Mouse (Mus musculus): ENCODE measurements around the gene Arhgap21.

Arhgap21 gene

GRCm38 (mm10) chr2:20968441-20969200 lies at the start of gene Arhgap21:
TSS of gene Arhgap21 (minus strand) at chr2:20968881.
- peak; percentile 59 for DNase-seq (ENCODE audit: low read depth, low spot score)

GRCm38 (mm10) chr2:21016589-21016988 lies 47.9 kb upstream of the Arhgap21 start:
- no peak for DNase-seq (ENCODE audit: low read depth, low spot score)

- DNase-seq (ENCODE audit: low read depth, low spot score) = no peak
Measured at GRCm38 (mm10) chr2:21010806-21011397, 42.2 kb upstream of the Arhgap21 start.

GRCm38 (mm10) chr2:21010219-21010618 lies 41.5 kb upstream of the Arhgap21 start:
- DNase-seq (ENCODE audit: low read depth, low spot score) = no peak

GRCm38 (mm10) chr2:21009258-21010140 lies 40.8 kb upstream of the Arhgap21 start:
- no peak for DNase-seq (ENCODE audit: low read depth, low spot score)

- DNase-seq (ENCODE audit: low read depth, low spot score) = no peak
Measured at GRCm38 (mm10) chr2:21002538-21002937, 33.9 kb upstream of the Arhgap21 start.

- DNase-seq (ENCODE audit: low read depth, low spot score) = no peak
Measured at GRCm38 (mm10) chr2:21001156-21001555, 32.5 kb upstream of the Arhgap21 start.

GRCm38 (mm10) chr2:20995547-20995946 lies 26.9 kb upstream of the Arhgap21 start:
- DNase-seq (ENCODE audit: low read depth, low spot score) = no peak

- no peak for DNase-seq (ENCODE audit: low read depth, low spot score)
Measured at GRCm38 (mm10) chr2:20991508-20991907, 22.8 kb upstream of the Arhgap21 start.

GRCm38 (mm10) chr2:20990907-20991306 lies 22.2 kb upstream of the Arhgap21 start:
- DNase-seq (ENCODE audit: low read depth, low spot score) = no peak

- no peak for DNase-seq (ENCODE audit: low read depth, low spot score)
Measured at GRCm38 (mm10) chr2:20990056-20990455, 21.4 kb upstream of the Arhgap21 start.

GRCm38 (mm10) chr2:20987822-20988221 lies 19.1 kb upstream of the Arhgap21 start:
- no peak for DNase-seq (ENCODE audit: low read depth, low spot score)

- DNase-seq (ENCODE audit: low read depth, low spot score) = no peak
Measured at GRCm38 (mm10) chr2:20978726-20979125, 10.0 kb upstream of the Arhgap21 start.

- DNase-seq (ENCODE audit: low read depth, low spot score) = no peak
Measured at GRCm38 (mm10) chr2:20977051-20977450, 8.4 kb upstream of the Arhgap21 start.

GRCm38 (mm10) chr2:20973513-20973912 lies 4.8 kb upstream of the Arhgap21 start:
- DNase-seq (ENCODE audit: low read depth, low spot score) = no peak

- no peak for DNase-seq (ENCODE audit: low read depth, low spot score)
Measured at GRCm38 (mm10) chr2:20972180-20972579, 3.5 kb upstream of the Arhgap21 start.

- no peak for DNase-seq (ENCODE audit: low read depth, low spot score)
Measured at GRCm38 (mm10) chr2:20971628-20972027, 2.9 kb upstream of the Arhgap21 start.

- peak; percentile 92 for DNase-seq (ENCODE audit: low read depth, low spot score)
Measured at GRCm38 (mm10) chr2:20969201-20970200, 820 bp upstream of the Arhgap21 start.

- DNase-seq (ENCODE audit: low read depth, low spot score) = peak; percentile 46
Measured at GRCm38 (mm10) chr2:20967646-20968351, 882 bp downstream of the Arhgap21 start.

GRCm38 (mm10) chr2:20967101-20967645 lies 1.5 kb downstream of the Arhgap21 start:
- no peak for DNase-seq (ENCODE audit: low read depth, low spot score)

All from CD4-positive, CD25-positive, alpha-beta regulatory T cell, adult 2 months (primary cell).